Mouse (Mus musculus) spleen, adult 2 months (tissue): ENCODE measurements around the gene Sidt2. TPM values are rescaled to one million over a fixed set of nuclear protein-coding genes. Genes with fewer than 3 reads are reported as not detected.

Experiments
- DNase-seq, 2 experiments: peaks; one replicate each; pipeline versions ENCODE4 v3.0.0 to v3.0.0-alpha.2; 2012 to 2021; ENCODE audit warnings: low spot score in 2 of 2, low read depth in 1 of 2
- H3K27ac ChIP-seq: fragments of 200-500 bp; 2 replicates; pipeline ENCODE4 v1.5.1; 2012; ENCODE audit warnings: low read length, inconsistent platforms; ENCODE audit not compliant: insufficient read depth
- H3K27me3 ChIP-seq: fragments of 200-500 bp; 2 replicates; pipeline ENCODE4 v1.6.1; 2012; ENCODE audit warnings: mild to moderate bottlenecking, moderate library complexity, low read length, inconsistent platforms; ENCODE audit not compliant: control insufficient read depth, insufficient read depth
- H3K36me3 ChIP-seq: fragments of 200-500 bp; 2 replicates; pipeline ENCODE4 v1.6.1; 2012; ENCODE audit warnings: mild to moderate bottlenecking, low read length, inconsistent platforms; ENCODE audit not compliant: control insufficient read depth, insufficient read depth
- H3K4me1 ChIP-seq: fragments of 200-500 bp; 2 replicates; pipeline ENCODE4 v1.6.1; 2011; ENCODE audit warnings: inconsistent platforms; ENCODE audit not compliant: control insufficient read depth, insufficient read depth, insufficient read length
- H3K4me3 ChIP-seq: fragments of 200-500 bp; 2 replicates; pipeline ENCODE4 v1.5.1; 2011; ENCODE audit warnings: mild to moderate bottlenecking, inconsistent platforms; ENCODE audit not compliant: insufficient read depth, insufficient read length; ENCODE audit errors: extremely low read depth
- CTCF ChIP-seq: fragments of 200-500 bp; IDR thresholded peaks from 2 replicates; pipeline ENCODE4 v1.5.1; 2011; ENCODE audit warnings: mild to moderate bottlenecking, inconsistent platforms; ENCODE audit not compliant: insufficient read depth, insufficient read length, insufficient replicate concordance; ENCODE audit errors: extremely low read depth
- POLR2A ChIP-seq: fragments of 200-500 bp; IDR thresholded peaks from 2 replicates; pipeline ENCODE4 v1.6.1; 2011; ENCODE audit warnings: low read depth, low read length, inconsistent platforms
- whole genome bisulfite sequencing: fragments of 180-500 bp; shearing (Covaris S2); methylation state at CpG from one replicate; pipeline ENCODE4 v1.1.7; 2018; 5-methylcytosine and 5-hydroxymethylcytosine counted together
- polyA plus RNA-seq: library from polyadenylated mRNA; depleted of rRNA; stranded (reverse); fragments of >200 nt; gene quantifications from 2 replicates; pipeline ENCODE4 v1.2.3, GENCODE M21; 2012

The Sidt2 gene
- polyA plus RNA-seq, 1 experiment = 583 TPM

GRCm38 (mm10) chr9:45935628-45936210 is 19.3 kb downstream of the Sidt2 start, which contains the start of gene Tagln:
Gene Tagln, minus strand, starts transcription at chr9:45936058.
- peaks cover 14% of the 10 kb centered on the region for H3K36me3 ChIP-seq
- DNase-seq = no peak
- TF ChIP-seq POLR2A = no peak
- TF ChIP-seq CTCF = no peak
- H3K4me1 ChIP-seq = no peaks in the 10 kb centered on the region
- WGBS = 63% methylated on average over 21 of the region's 21 CpGs
- H3K27me3 ChIP-seq = no peaks in the 10 kb centered on the region
- H3K27ac ChIP-seq = peak within 1 kb of the TSS; percentile 55
- no peak within 1 kb of the TSS for H3K4me3 ChIP-seq

DNA sequence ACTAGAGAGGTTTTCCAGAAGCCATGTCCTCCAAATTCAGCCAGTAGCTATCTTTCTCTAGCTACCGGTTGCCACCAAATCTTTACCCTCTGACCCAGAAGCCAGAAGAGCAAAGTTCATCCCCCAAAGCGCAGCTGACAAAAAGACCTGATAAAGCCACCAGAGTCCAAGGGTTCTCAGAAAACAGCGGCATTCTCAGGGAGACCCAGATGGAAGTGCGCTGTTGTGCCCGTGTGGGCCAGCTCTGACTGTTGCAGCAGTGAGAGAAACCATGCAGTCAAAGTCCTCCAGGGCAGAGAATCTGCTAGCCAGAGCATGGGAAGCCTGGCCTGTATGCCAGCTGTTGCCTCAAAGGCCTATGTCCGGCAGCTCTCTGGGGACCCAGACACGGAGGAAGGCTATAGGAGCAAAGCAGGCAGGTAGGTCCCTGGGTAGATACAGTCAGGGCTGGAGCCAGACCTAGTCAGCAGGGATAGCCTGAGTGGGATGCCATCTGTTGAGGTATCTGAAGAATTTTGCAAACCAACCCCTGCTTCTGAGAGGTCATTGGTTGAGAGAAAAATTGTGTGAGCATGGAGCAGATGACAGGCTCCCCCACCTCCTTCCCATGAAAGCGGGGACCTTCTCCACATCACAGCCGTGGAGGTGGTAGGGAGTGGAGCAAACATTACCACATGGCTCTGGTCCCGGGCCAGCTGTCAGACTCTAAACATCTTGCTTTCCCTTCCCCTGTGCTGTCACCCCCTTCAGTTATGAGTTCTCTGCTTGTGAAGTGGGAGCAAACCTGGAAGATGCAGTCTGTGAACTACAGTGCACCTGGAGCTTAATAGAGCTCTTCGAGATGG is 22.3 kb downstream of the Sidt2 start:
- no peak for DNase-seq
- H3K27ac ChIP-seq = peak overlapping the region; percentile 2; the same call in 1 of the 2 replicates
- 66% methylated on average over 11 of the region's 11 CpGs for WGBS
- TF ChIP-seq POLR2A (no peak), CTCF (no peak)
- peaks cover 13% of the 10 kb centered on the region for H3K36me3 ChIP-seq
- no peak overlapping the region for H3K4me3 ChIP-seq
- H3K4me1 ChIP-seq = no peaks in the 10 kb centered on the region
- no peaks in the 10 kb centered on the region for H3K27me3 ChIP-seq

- H3K27me3 ChIP-seq = no peaks in the 10 kb centered on the region
- no peak overlapping the region for H3K4me3 ChIP-seq
- WGBS = 9% methylated on average over 1 of the region's 1 CpGs
- peaks cover 22% of the 10 kb centered on the region for H3K36me3 ChIP-seq
- no peak overlapping the region for H3K27ac ChIP-seq
- no peaks in the 10 kb centered on the region for H3K4me1 ChIP-seq
- no peak for TF ChIP-seq POLR2A
- no peak for TF ChIP-seq CTCF
- DNase-seq = no peak
Observed at GRCm38 (mm10) chr9:45931958-45932357, 23.1 kb downstream of the Sidt2 start.

DNA sequence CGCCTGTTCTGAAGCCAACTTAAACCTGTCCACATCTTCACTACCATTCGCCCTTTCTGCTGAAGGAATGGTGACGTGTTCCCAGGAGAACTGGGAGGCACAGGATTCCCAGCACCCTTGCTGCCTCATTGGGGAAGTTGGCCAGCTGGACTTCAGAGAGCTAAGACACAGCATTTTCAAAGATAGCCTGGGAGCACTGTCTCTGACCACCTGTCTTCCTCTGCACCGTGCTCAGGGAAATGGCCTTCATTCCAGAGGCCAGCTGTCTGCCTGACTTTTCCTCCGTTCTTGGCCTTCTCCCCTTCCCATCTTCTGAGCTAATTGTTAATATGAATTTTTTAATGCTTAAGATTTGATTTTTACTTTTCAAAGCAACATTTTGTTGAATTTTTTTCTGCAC is 25.8 kb downstream of the Sidt2 start:
- no peaks in the 10 kb centered on the region for H3K4me1 ChIP-seq
- 84% methylated on average over 5 of the region's 5 CpGs for WGBS
- peaks cover 33% of the 10 kb centered on the region for H3K36me3 ChIP-seq
- TF ChIP-seq CTCF (no peak), POLR2A (no peak)
- no peak overlapping the region for H3K4me3 ChIP-seq
- no peak for DNase-seq
- H3K27ac ChIP-seq = no peak overlapping the region
- H3K27me3 ChIP-seq = no peaks in the 10 kb centered on the region

GRCm38 (mm10) chr9:45919895-45920294 is 35.2 kb downstream of the Sidt2 start:
- no peak overlapping the region for H3K4me3 ChIP-seq
- no peaks in the 10 kb centered on the region for H3K4me1 ChIP-seq
- H3K27ac ChIP-seq = 0 out of 2 replicates have a peak overlapping the region, but pooled peaks have one; percentile 18
- 93% methylated on average over 1 of the region's 1 CpGs for WGBS
- no peak for DNase-seq
- H3K36me3 ChIP-seq = peaks cover 43% of the 10 kb centered on the region
- H3K27me3 ChIP-seq = no peaks in the 10 kb centered on the region
- TF ChIP-seq POLR2A (no peak), CTCF (no peak)

GRCm38 (mm10) chr9:45917041-45917934 is 37.8 kb downstream of the Sidt2 start:
- TF ChIP-seq CTCF (no peak), POLR2A (no peak)
- no peaks in the 10 kb centered on the region for H3K27me3 ChIP-seq
- H3K36me3 ChIP-seq = peaks cover 53% of the 10 kb centered on the region
- 87% methylated on average over 5 of the region's 5 CpGs for WGBS
- H3K4me1 ChIP-seq = no peaks in the 10 kb centered on the region
- no peak overlapping the region for H3K4me3 ChIP-seq
- H3K27ac ChIP-seq = peak overlapping the region; percentile 14; the same call in 1 of the 2 replicates
- no peak for DNase-seq
